Mouse (Mus musculus): Measurements from ENCODE around the gene Cbx1. TPM values are rescaled to one million over a fixed set of nuclear protein-coding genes. Genes with fewer than 3 reads are reported as not detected.
A peak's percentile ranks its signal among the peaks of the same experiment; 100 is the strongest.

Gene Cbx1
- total and polyA plus RNA-seq, 3 experiments, result 132 to 368 (median 152) TPM

- Histone ChIP-seq H3K36me3 (ENCODE audit: control insufficient read depth in 1 of 2, insufficient read depth in 2 of 2, low read length in 2 of 2) (peaks cover 2 to 18% of the 10 kb centered on the region in 2 experiments), H3K9me3 (replicated peaks; ENCODE audit: insufficient read depth, low read length) (no peaks in the 10 kb centered on the region), H3K4me1 (ENCODE audit: control insufficient read depth in 1 of 2, insufficient read depth in 2 of 2, low read length in 2 of 2) (peaks cover 5 to 14% of the 10 kb centered on the region in 2 experiments), H3K4me3 (ENCODE audit: control insufficient read depth in 1 of 2, insufficient read depth in 1 of 2, low read depth in 2 of 2, low read length in 2 of 2) (no peak overlapping the region), H3K9ac (ENCODE audit: control insufficient read depth, low read depth, low read length, poor library complexity, severe bottlenecking) (no peak overlapping the region), H3K79me2 (ENCODE audit: control insufficient read depth, insufficient read depth, low read length, poor library complexity) (peaks cover 17% of the 10 kb centered on the region), H3K27me3 (ENCODE audit: control insufficient read depth in 1 of 2, insufficient read depth in 2 of 2, low read length in 2 of 2) (peaks cover 0 to 1% of the 10 kb centered on the region in 2 experiments; a peak in 3 of 4 replicates), H3K27ac (ENCODE audit: control insufficient read depth, low read depth, low read length) (no peak overlapping the region)
- DNase-seq (ENCODE audit: low read depth, low spot score), result no peak
- TF ChIP-seq ZKSCAN1 (IDR thresholded peaks at IDR 0.05; ENCODE audit: low read depth, low read length), result no peak
- TF ChIP-seq CHD1 (IDR thresholded peaks at IDR 0.05; ENCODE audit: low read depth, low read length), result no peak
- no peak for TF ChIP-seq POLR2AphosphoS2 (IDR thresholded peaks at IDR 0.05; ENCODE audit: low read length)
- no peak for TF ChIP-seq KAT2A (conservative IDR thresholded peaks at IDR 0.05; ENCODE audit: low read depth, low read length)
- no peak for TF ChIP-seq USF1 (IDR thresholded peaks at IDR 0.05; ENCODE audit: low read depth, low read length)
Observed at GRCm38 (mm10) chr11:96832973-96833372, 44.0 kb downstream of the Cbx1 start.

GRCm38 (mm10) chr11:96834127-96834526, 45.2 kb downstream of the Cbx1 start:
- no peak overlapping the region for H3K27ac ChIP-seq (ENCODE audit: control insufficient read depth, low read depth, low read length)
- H3K27me3 ChIP-seq (ENCODE audit: control insufficient read depth in 1 of 2, insufficient read depth in 2 of 2, low read length in 2 of 2), result peaks cover 2% of the 10 kb centered on the region in 2 experiments; a peak in 3 of 4 replicates
- DNase-seq (ENCODE audit: low read depth, low spot score), result no peak
- no peak overlapping the region for H3K9ac ChIP-seq (ENCODE audit: control insufficient read depth, low read depth, low read length, poor library complexity, severe bottlenecking)
- H3K9me3 ChIP-seq (replicated peaks; ENCODE audit: insufficient read depth, low read length), result no peaks in the 10 kb centered on the region
- no peak overlapping the region for H3K4me3 ChIP-seq (ENCODE audit: control insufficient read depth in 1 of 2, insufficient read depth in 1 of 2, low read depth in 2 of 2, low read length in 2 of 2)
- peaks cover 3 to 11% of the 10 kb centered on the region in 2 experiments for H3K4me1 ChIP-seq (ENCODE audit: control insufficient read depth in 1 of 2, insufficient read depth in 2 of 2, low read length in 2 of 2)
- H3K79me2 ChIP-seq (ENCODE audit: control insufficient read depth, insufficient read depth, low read length, poor library complexity), result peaks cover 8% of the 10 kb centered on the region
- TF ChIP-seq RCOR1 (IDR thresholded peaks at IDR 0.05; ENCODE audit: low read depth, low read length) (no peak), HCFC1 (IDR thresholded peaks at IDR 0.05; ENCODE audit: low read depth, low read length) (no peak), CHD1 (IDR thresholded peaks at IDR 0.05; ENCODE audit: low read depth, low read length) (no peak), ELF1 (IDR thresholded peaks at IDR 0.05; ENCODE audit: low read depth, low read length) (no peak), ZNF384 (IDR thresholded peaks at IDR 0.05; ENCODE audit: low read depth, low read length) (no peak), E2F4 (IDR thresholded peaks at IDR 0.05; ENCODE audit: borderline replicate concordance, low read depth, low read length) (no peak), CHD2 (IDR thresholded peaks at IDR 0.05; ENCODE audit: low read length) (no peak)
- H3K36me3 ChIP-seq (ENCODE audit: control insufficient read depth in 1 of 2, insufficient read depth in 2 of 2, low read length in 2 of 2), result peaks cover 0 to 10% of the 10 kb centered on the region in 2 experiments; a peak in 2 of 4 replicates

- no peak overlapping the region for H3K27ac ChIP-seq (ENCODE audit: control insufficient read depth, low read depth, low read length)
- TF ChIP-seq RAD21 (IDR thresholded peaks at IDR 0.05; ENCODE audit: low read depth, low read length) (peak; percentile 7; the same call in 1 of the 2 replicates), NRF1 (IDR thresholded peaks at IDR 0.05; ENCODE audit: insufficient read depth, low read depth, low read length, poor library complexity, severe bottlenecking) (no peak), SMC3 (IDR thresholded peaks at IDR 0.05; ENCODE audit: low read depth, low read length) (peak; percentile 9; the same call in 1 of the 2 replicates), NELFE (IDR thresholded peaks at IDR 0.05; ENCODE audit: low read depth, low read length) (no peak), CTCF (IDR thresholded peaks at IDR 0.05 in 2 of 3, conservative IDR thresholded peaks at IDR 0.05 in 1 of 3; ENCODE audit: control insufficient read depth in 1 of 3, insufficient read depth in 1 of 3, low read depth in 2 of 3, low read length in 3 of 3, poor library complexity in 1 of 3, severe bottlenecking in 1 of 3) (peak in 2 of 3 experiments; percentile 37 to 42; a peak in 3 of 6 replicates)
- DNase-seq (ENCODE audit: low read depth, low spot score), result no peak
Observed at GRCm38 (mm10) chr11:96837298-96837697, 48.4 kb downstream of the Cbx1 start.

More at GRCm38 (mm10) chr11:96837298-96837697, 48.4 kb downstream of the Cbx1 start:
- Histone ChIP-seq H3K79me2 (ENCODE audit: control insufficient read depth, insufficient read depth, low read length, poor library complexity) (no peaks in the 10 kb centered on the region), H3K4me3 (ENCODE audit: control insufficient read depth in 1 of 2, insufficient read depth in 1 of 2, low read depth in 2 of 2, low read length in 2 of 2) (no peak overlapping the region), H3K9me3 (replicated peaks; ENCODE audit: insufficient read depth, low read length) (no peaks in the 10 kb centered on the region), H3K27me3 (ENCODE audit: control insufficient read depth in 1 of 2, insufficient read depth in 2 of 2, low read length in 2 of 2) (peaks cover 10 to 11% of the 10 kb centered on the region in 2 experiments), H3K4me1 (ENCODE audit: control insufficient read depth in 1 of 2, insufficient read depth in 2 of 2, low read length in 2 of 2) (0 out of 4 replicates have a peak, but pooled peaks cover 0 to 2% of the 10 kb centered on the region in 2 experiments), H3K36me3 (ENCODE audit: control insufficient read depth in 1 of 2, insufficient read depth in 2 of 2, low read length in 2 of 2) (no peaks in the 10 kb centered on the region), H3K9ac (ENCODE audit: control insufficient read depth, low read depth, low read length, poor library complexity, severe bottlenecking) (no peak overlapping the region)

Measured in MEL (cell line).